Mouse (Mus musculus) macrophage (primary cell): Measurements from ENCODE around the gene Gm20683. TPM values are rescaled to one million over a fixed set of nuclear protein-coding genes. Genes with fewer than 3 reads are reported as not detected.

Experiments used
- H3K27ac ChIP-seq: fragments of 350-480 bp; formaldehyde crosslinking; 2 replicates; pipeline ENCODE4 v1.9.0; 2021
- H3K36me3 ChIP-seq: fragments of 350-480 bp; formaldehyde crosslinking; 2 replicates; pipeline ENCODE4 v1.9.0; 2021; ENCODE audit errors: inconsistent target
- H3K4me3 ChIP-seq: fragments of 350-480 bp; formaldehyde crosslinking; 2 replicates; pipeline ENCODE4 v1.9.0; 2021; ENCODE audit errors: inconsistent target
- H3K79me2 ChIP-seq: fragments of 350-480 bp; formaldehyde crosslinking; 2 replicates; pipeline ENCODE4 v1.9.0; 2021; ENCODE audit errors: inconsistent target
- WGBS: methylation state at CpG from one replicate; pipeline ENCODE4 v1.1.7; 2026; ENCODE audit warnings: inconsistent platforms; ENCODE audit not compliant: missing documents; 5-methylcytosine and 5-hydroxymethylcytosine counted together
- polyA plus RNA-seq: library from polyadenylated mRNA; stranded (reverse); fragments of 250-400 nt; gene quantifications from 3 replicates; pipeline ENCODE4 v1.2.4, GENCODE M21; 2018; ENCODE audit warnings: inconsistent platforms

Gm20683 gene
- polyA plus RNA-seq, 1 experiment from 2014 or later: 0.09 TPM

GRCm38 (mm10) chr17:25840519-25840918, 1.0 kb downstream of the Gm20683 start:
- no peak overlapping the region for H3K27ac ChIP-seq
- peaks cover 19% of the 10 kb centered on the region for H3K79me2 ChIP-seq
- 97% methylated on average over 6 of the region's 6 CpGs for WGBS
- H3K36me3 ChIP-seq: peaks cover 49% of the 10 kb centered on the region
- H3K4me3 ChIP-seq: no peak overlapping the region

- Histone ChIP-seq H3K4me3 (no peak overlapping the region), H3K36me3 (peaks cover 49% of the 10 kb centered on the region), H3K27ac (no peak overlapping the region), H3K79me2 (peaks cover 28% of the 10 kb centered on the region)
- 93% methylated on average over 13 of the region's 14 CpGs for WGBS
Observed at GRCm38 (mm10) chr17:25839455-25840235, 1.9 kb downstream of the Gm20683 start.

GRCm38 (mm10) chr17:25838904-25839303, 2.7 kb downstream of the Gm20683 start:
- no peak overlapping the region for H3K27ac ChIP-seq
- H3K36me3 ChIP-seq: peaks cover 49% of the 10 kb centered on the region
- 86% methylated on average over 4 of the region's 4 CpGs for WGBS

GRCm38 (mm10) chr17:25837533-25837932, 4.0 kb downstream of the Gm20683 start:
- no peak overlapping the region for H3K27ac ChIP-seq
- H3K36me3 ChIP-seq: peaks cover 48% of the 10 kb centered on the region
- H3K4me3 ChIP-seq: no peak overlapping the region
- peaks cover 30% of the 10 kb centered on the region for H3K79me2 ChIP-seq
- 95% methylated on average over 3 of the region's 3 CpGs for WGBS

More at GRCm38 (mm10) chr17:25838904-25839303, 2.7 kb downstream of the Gm20683 start:
- Histone ChIP-seq H3K79me2 (peaks cover 34% of the 10 kb centered on the region), H3K4me3 (no peak overlapping the region)

GRCm38 (mm10) chr17:25837076-25837410, 4.5 kb downstream of the Gm20683 start, which contains the start of gene Rhbdl1:
Gene Rhbdl1 (minus strand): TSS chr17:25837295.
- Histone ChIP-seq H3K27ac (no peak within 1 kb of the TSS), H3K4me3 (no peak within 1 kb of the TSS), H3K79me2 (peaks cover 33% of the 10 kb centered on the region), H3K36me3 (peaks cover 44% of the 10 kb centered on the region)
- 25% methylated on average over 25 of the region's 29 CpGs for WGBS

- 40% methylated on average over 23 of the region's 23 CpGs for WGBS
- H3K4me3 ChIP-seq: no peak overlapping the region
- peaks cover 38% of the 10 kb centered on the region for H3K79me2 ChIP-seq
- peaks cover 38% of the 10 kb centered on the region for H3K36me3 ChIP-seq
- H3K27ac ChIP-seq: no peak overlapping the region
Observed at GRCm38 (mm10) chr17:25836397-25837075, 5.0 kb downstream of the Gm20683 start.

GRCm38 (mm10) chr17:25835816-25836215, 5.7 kb downstream of the Gm20683 start:
- H3K36me3 ChIP-seq: peaks cover 33% of the 10 kb centered on the region
- H3K79me2 ChIP-seq: peaks cover 46% of the 10 kb centered on the region
- 91% methylated on average over 14 of the region's 16 CpGs for WGBS
- H3K4me3 ChIP-seq: no peak overlapping the region
- no peak overlapping the region for H3K27ac ChIP-seq

- 76% methylated on average over 2 of the region's 7 CpGs for WGBS
- Histone ChIP-seq H3K79me2 (peaks cover 51% of the 10 kb centered on the region), H3K27ac (no peak overlapping the region), H3K4me3 (no peak overlapping the region), H3K36me3 (peaks cover 32% of the 10 kb centered on the region)
Observed at GRCm38 (mm10) chr17:25835301-25835700, 6.3 kb downstream of the Gm20683 start.

GRCm38 (mm10) chr17:25834595-25835222, 6.9 kb downstream of the Gm20683 start:
- H3K4me3 ChIP-seq: peak overlapping the region; percentile 67; the same call in 1 of the 2 replicates
- peaks cover 57% of the 10 kb centered on the region for H3K79me2 ChIP-seq
- peaks cover 26% of the 10 kb centered on the region for H3K36me3 ChIP-seq
- 94% methylated on average over 12 of the region's 12 CpGs for WGBS
- peak overlapping the region; percentile 92; the same call in 1 of the 2 replicates for H3K27ac ChIP-seq

GRCm38 (mm10) chr17:25833961-25834594, 7.5 kb downstream of the Gm20683 start:
- H3K79me2 ChIP-seq: peaks cover 63% of the 10 kb centered on the region
- 60% methylated on average over 6 of the region's 6 CpGs for WGBS
- H3K4me3 ChIP-seq: peak overlapping the region; percentile 67
- peak overlapping the region; percentile 92 for H3K27ac ChIP-seq
- peaks cover 20% of the 10 kb centered on the region; the same call in 1 of the 2 replicates for H3K36me3 ChIP-seq

- Histone ChIP-seq H3K27ac (peak within 1 kb of the TSS; percentile 92), H3K36me3 (peaks cover 14% of the 10 kb centered on the region; the same call in 1 of the 2 replicates), H3K4me3 (peak within 1 kb of the TSS; percentile 77), H3K79me2 (peaks cover 65% of the 10 kb centered on the region)
- 2% methylated on average over 23 of the region's 24 CpGs for WGBS
Observed at GRCm38 (mm10) chr17:25833291-25833663, 8.3 kb downstream of the Gm20683 start, which contains the start of gene Stub1. Gene Stub1 (minus strand): TSS chr17:25833404.

GRCm38 (mm10) chr17:25832436-25833290, 8.9 kb downstream of the Gm20683 start:
- H3K27ac ChIP-seq: peak overlapping the region; percentile 92
- under 1% methylated on average over 68 of the region's 77 CpGs for WGBS

GRCm38 (mm10) chr17:25831451-25832281, 9.9 kb downstream of the Gm20683 start:
- peaks cover 15% of the 10 kb centered on the region; the same call in 1 of the 2 replicates for H3K36me3 ChIP-seq
- H3K4me3 ChIP-seq: peak overlapping the region; percentile 77
- WGBS: 49% methylated on average over 21 of the region's 21 CpGs
- H3K27ac ChIP-seq: peak overlapping the region; percentile 69
- H3K79me2 ChIP-seq: peaks cover 65% of the 10 kb centered on the region

More at GRCm38 (mm10) chr17:25832436-25833290, 8.9 kb downstream of the Gm20683 start:
- Histone ChIP-seq H3K79me2 (peaks cover 65% of the 10 kb centered on the region), H3K36me3 (peaks cover 8% of the 10 kb centered on the region; the same call in 1 of the 2 replicates), H3K4me3 (peak overlapping the region; percentile 77)
